Mouse (Mus musculus) hindbrain, postnatal 0 days (tissue): ENCODE data around the gene Gm11555. TPM values are rescaled to one million over a fixed set of nuclear protein-coding genes. Genes with fewer than 3 reads are reported as not detected.
"Not testable (repeated sequence)": the region's sequence is repeated elsewhere in the genome, so short reads cannot be mapped to it uniquely, and the experiment has no call there.

Experiments
- ATAC-seq: fragments of 200-750 bp; cut with Nextera tagmentation; 2 replicates; pipeline ENCODE4 v1.8.0; 2017; ENCODE audit warnings: mild to moderate bottlenecking, moderate TSS enrichment, moderate library complexity
- DNase-seq: peaks from one replicate; pipeline ENCODE4 v3.0.0-alpha.2; 2015; ENCODE audit warnings: low spot score
- H3K27ac ChIP-seq: fragments of 300-500 bp; sonication (generic); 2 replicates; pipeline ENCODE4 v1.5.1; 2014; ENCODE audit warnings: mild to moderate bottlenecking
- H3K27me3 ChIP-seq: fragments of 300-500 bp; sonication (generic); 2 replicates; pipeline ENCODE4 v1.6.1; 2014; ENCODE audit warnings: low read length, mixed read lengths; ENCODE audit not compliant: insufficient read depth
- H3K36me3 ChIP-seq: fragments of 300-500 bp; sonication (generic); 2 replicates; pipeline ENCODE4 v1.6.1; 2014; ENCODE audit warnings: low read length, mixed read lengths; ENCODE audit not compliant: insufficient read depth
- H3K4me1 ChIP-seq: fragments of 300-500 bp; sonication (generic); 2 replicates; pipeline ENCODE4 v1.6.1; 2014; ENCODE audit warnings: antibody characterized with exemption, low read length, mixed read lengths; ENCODE audit not compliant: insufficient read depth
- H3K4me2 ChIP-seq: fragments of 300-500 bp; sonication (generic); 2 replicates; pipeline ENCODE4 v1.6.1; 2014; ENCODE audit warnings: low read depth, mild to moderate bottlenecking, low read length, moderate library complexity, mixed read lengths
- H3K4me3 ChIP-seq: fragments of 300-500 bp; sonication (generic); 2 replicates; pipeline ENCODE4 v1.5.1; 2014; ENCODE audit warnings: low read length
- H3K9ac ChIP-seq: fragments of 300-500 bp; sonication (generic); replicated peaks from 2 replicates; pipeline ENCODE4 v1.6.1; 2014; ENCODE audit warnings: mild to moderate bottlenecking, low read length, moderate library complexity, mixed read lengths
- H3K9me3 ChIP-seq: fragments of 300-500 bp; sonication (generic); 2 replicates; pipeline ENCODE4 v1.6.1; 2016; ENCODE audit warnings: low read length, mixed read lengths
- CTCF ChIP-seq: IDR thresholded peaks from 2 replicates; pipeline ENCODE4 v1.5.1; 2016; ENCODE audit warnings: antibody characterized with exemption, control low read depth, low read depth
- WGBS: fragments of 180-500 bp; shearing (Covaris S2); extraction: QIAGEN DNeasy Blood & Tissue Kit; methylation state at CpG from one replicate; pipeline ENCODE4 v1.1.7; 2014; 5-methylcytosine and 5-hydroxymethylcytosine counted together
- polyA plus RNA-seq: library from polyadenylated mRNA; unstranded; fragments of >200 nt; fragmentation: Nextera tagmentation; extraction: Ambion mirVana; gene quantifications from 2 replicates; pipeline ENCODE4 v1.2.1, GENCODE M21; 2015
- total RNA-seq: library from RNA; depleted of rRNA; stranded (reverse); fragments of >200 nt; gene quantifications from 2 replicates; pipeline ENCODE4 v1.2.3, GENCODE M21; 2014

Gene Gm11555
- total and polyA plus RNA-seq, 2 experiments from 2014 or later, result not detected

DNA sequence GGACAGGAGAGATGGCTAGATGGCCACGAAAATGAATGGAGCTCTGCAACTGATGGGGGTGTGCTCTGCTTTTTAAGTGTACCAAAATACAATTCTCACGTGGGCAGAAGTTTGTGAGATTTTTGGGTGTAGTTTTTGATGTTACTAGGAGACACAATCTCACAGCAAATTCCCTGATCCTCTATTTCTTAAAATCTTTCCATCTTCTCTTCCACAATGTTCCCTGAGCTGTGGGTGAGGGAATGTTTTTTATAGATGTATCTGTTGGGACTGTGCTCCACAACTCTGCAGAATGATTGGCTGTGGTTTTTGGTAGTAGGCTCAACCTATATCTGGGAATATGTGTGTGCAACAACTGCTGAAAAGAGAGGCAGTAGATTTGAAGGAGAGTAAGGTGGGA lies 16.7 kb downstream of the Gm11555 start:
- Histone ChIP-seq H3K9ac (no peak overlapping the region), H3K4me1 (no peaks in the 10 kb centered on the region), H3K36me3 (no peaks in the 10 kb centered on the region), H3K4me3 (no peak overlapping the region), H3K27me3 (no peaks in the 10 kb centered on the region), H3K4me2 (no peak overlapping the region), H3K27ac (no peak overlapping the region), H3K9me3 (no peaks in the 10 kb centered on the region)
- no peak for ATAC-seq
- no peak for DNase-seq
- no peak for TF ChIP-seq CTCF
- 71% methylated on average over 2 of the region's 2 CpGs for WGBS

DNA sequence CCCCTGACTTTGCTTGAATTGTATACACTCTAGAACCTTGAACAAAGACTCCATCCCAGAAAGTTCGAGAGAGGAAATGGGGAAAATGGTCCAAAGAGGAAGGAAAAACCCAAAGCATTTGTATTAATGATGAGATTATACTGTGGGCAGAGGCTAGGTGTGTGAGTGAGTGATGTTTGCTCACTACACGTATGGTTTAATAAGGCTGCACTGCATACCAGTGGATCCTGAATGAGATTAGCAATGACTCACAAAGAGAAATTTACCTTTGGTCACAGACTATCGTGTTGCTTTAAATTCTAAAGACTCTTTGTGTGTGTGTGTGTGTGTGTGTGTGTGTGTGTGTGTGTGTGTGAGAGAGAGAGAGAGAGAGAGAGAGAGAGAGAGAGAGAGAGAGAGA lies 19.1 kb downstream of the Gm11555 start:
- no peaks in the 10 kb centered on the region for H3K4me1 ChIP-seq
- no peaks in the 10 kb centered on the region for H3K27me3 ChIP-seq
- 80% methylated on average over 3 of the region's 3 CpGs for WGBS
- no peak overlapping the region for H3K4me2 ChIP-seq
- H3K9ac ChIP-seq, result no peak overlapping the region
- DNase-seq (no peak), ATAC-seq (no peak)
- no peaks in the 10 kb centered on the region for H3K9me3 ChIP-seq
- TF ChIP-seq CTCF, result no peak
- no peaks in the 10 kb centered on the region for H3K36me3 ChIP-seq
- no peak overlapping the region for H3K4me3 ChIP-seq
- H3K27ac ChIP-seq, result no peak overlapping the region

DNA sequence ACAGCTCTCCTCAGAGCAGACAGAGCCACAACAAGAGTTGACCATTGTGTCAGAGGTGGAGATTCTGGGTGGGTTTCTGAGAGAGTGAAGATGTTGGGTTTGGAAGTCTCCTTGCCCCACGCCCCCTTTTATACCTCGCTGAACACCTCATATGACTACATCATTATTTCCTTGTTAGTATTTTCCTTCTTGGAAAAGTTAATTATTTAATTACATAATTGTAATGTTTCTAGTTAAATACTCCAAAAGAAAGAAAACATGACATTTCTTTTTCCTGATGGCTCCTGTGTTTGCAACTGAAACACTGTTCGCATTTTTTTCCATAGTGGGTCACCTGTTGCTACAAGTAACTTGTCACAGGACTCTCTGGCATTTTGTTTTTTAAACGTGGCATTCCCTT lies 21.9 kb downstream of the Gm11555 start, which contains the start of gene Krtap4-1:
TSS of gene Krtap4-1 (minus strand) at position 101 of the 400 bp plus-strand sequence.
- H3K27me3 ChIP-seq, result no peaks in the 10 kb centered on the region
- no peak within 1 kb of the TSS for H3K4me3 ChIP-seq
- H3K9me3 ChIP-seq, result no peaks in the 10 kb centered on the region
- no peak within 1 kb of the TSS for H3K27ac ChIP-seq
- H3K4me1 ChIP-seq, result no peaks in the 10 kb centered on the region
- H3K4me2 ChIP-seq, result no peak within 1 kb of the TSS
- TF ChIP-seq CTCF, result no peak
- no peak for DNase-seq
- no peaks in the 10 kb centered on the region for H3K36me3 ChIP-seq
- no peak within 1 kb of the TSS for H3K9ac ChIP-seq
- no peak for ATAC-seq
- 86% methylated on average over 4 of the region's 4 CpGs for WGBS

DNA sequence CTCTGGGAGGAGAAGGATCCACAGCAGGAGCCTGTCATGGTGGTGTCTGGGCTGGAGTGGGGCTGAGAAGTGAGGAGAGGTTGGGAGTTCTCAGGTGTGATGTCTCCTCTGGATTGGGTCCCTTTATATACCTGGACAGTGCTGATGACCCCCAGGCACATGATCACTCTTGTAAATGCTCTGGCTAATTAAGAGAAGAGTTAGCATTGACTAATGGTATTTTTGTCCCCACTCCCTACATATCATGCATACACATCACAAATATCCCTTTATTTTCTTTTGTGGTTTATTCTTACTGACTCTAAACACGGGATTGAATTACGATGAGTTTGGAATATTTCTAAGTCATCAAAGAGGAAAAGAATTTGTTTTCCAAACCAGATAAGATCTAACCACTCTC lies 29.7 kb downstream of the Gm11555 start, which contains the start of gene Gm11562:
TSS of gene Gm11562 (minus strand) at position 101 of the 400 bp plus-strand sequence.
- Histone ChIP-seq H3K9me3 (no peaks in the 10 kb centered on the region), H3K4me1 (no peaks in the 10 kb centered on the region), H3K4me3 (no peak within 1 kb of the TSS), H3K9ac (no peak within 1 kb of the TSS), H3K4me2 (no peak within 1 kb of the TSS), H3K27ac (no peak within 1 kb of the TSS), H3K36me3 (no peaks in the 10 kb centered on the region), H3K27me3 (no peaks in the 10 kb centered on the region)
- TF ChIP-seq CTCF, result no peak
- 89% methylated on average over 2 of the region's 2 CpGs for WGBS
- DNase-seq (no peak), ATAC-seq (no peak)

DNA sequence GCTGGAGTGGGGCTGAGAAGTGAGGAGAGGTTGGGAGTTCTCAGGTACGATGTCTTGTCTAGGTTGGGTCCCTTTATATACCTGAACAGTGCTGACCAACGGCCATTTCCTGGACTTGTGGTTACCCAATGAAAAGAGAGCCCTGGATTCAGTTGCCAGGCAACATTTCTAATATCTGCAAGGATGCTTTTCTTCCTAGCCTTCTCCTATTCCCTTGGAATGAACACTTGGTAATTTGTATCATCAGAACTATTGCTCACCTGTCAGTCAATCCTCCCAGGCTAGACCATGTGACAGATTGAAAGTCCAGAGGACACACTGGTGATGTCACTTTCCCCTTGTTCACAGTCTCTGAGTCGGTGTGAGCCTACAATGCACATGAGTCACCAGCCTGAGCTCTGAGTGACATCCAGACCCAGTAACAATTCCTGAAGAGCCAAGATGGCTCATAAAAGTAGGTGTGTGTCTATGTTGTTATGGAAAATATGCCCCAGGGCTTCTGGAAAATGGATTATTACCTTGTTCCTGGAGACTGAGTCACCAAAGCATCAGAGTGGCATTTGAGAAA lies 35.2 kb downstream of the Gm11555 start, which contains the start of gene Krtap2-4:
TSS of gene Krtap2-4 (minus strand) at position 51 of the 568 bp plus-strand sequence.
- Histone ChIP-seq H3K4me2 (no peak within 1 kb of the TSS), H3K9me3 (no peaks in the 10 kb centered on the region), H3K27me3 (no peaks in the 10 kb centered on the region), H3K27ac (no peak within 1 kb of the TSS), H3K9ac (no peak within 1 kb of the TSS), H3K4me3 (no peak within 1 kb of the TSS), H3K4me1 (no peaks in the 10 kb centered on the region), H3K36me3 (no peaks in the 10 kb centered on the region)
- ATAC-seq (peak; percentile 21; the same call in 1 of the 2 replicates), DNase-seq (peak; percentile 2)
- 58% methylated on average over 3 of the region's 3 CpGs for WGBS
- no peak for TF ChIP-seq CTCF

DNA sequence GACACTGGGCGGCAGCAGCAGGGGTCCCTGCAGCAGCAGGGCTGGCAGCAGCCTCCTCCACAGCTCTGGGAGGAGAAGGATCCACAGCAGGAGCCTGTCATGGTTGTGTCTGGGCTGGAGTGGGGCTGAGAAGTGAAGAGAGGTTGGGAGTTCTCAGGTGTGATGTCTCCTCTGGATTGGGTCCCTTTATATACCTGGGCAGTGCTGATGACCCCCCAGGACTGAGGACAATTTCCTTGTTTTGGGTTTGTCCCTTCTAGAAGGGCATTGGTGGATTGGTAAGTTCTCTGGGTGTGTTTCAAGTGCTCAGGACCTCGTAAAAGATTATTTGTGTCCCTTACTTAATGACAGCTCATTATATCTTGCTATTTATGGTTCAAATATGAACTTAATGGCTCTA lies 39.9 kb downstream of the Gm11555 start, which contains the start of gene Gm11937:
TSS of gene Gm11937 (minus strand) at position 101 of the 400 bp plus-strand sequence.
- H3K36me3 ChIP-seq, H3K27ac ChIP-seq, H3K9me3 ChIP-seq, DNase-seq, H3K4me3 ChIP-seq, H3K9ac ChIP-seq, H3K4me2 ChIP-seq, H3K4me1 ChIP-seq, H3K27me3 ChIP-seq, ATAC-seq: not testable (repeated sequence)
- 72% methylated on average over 1 of the region's 2 CpGs for WGBS

DNA sequence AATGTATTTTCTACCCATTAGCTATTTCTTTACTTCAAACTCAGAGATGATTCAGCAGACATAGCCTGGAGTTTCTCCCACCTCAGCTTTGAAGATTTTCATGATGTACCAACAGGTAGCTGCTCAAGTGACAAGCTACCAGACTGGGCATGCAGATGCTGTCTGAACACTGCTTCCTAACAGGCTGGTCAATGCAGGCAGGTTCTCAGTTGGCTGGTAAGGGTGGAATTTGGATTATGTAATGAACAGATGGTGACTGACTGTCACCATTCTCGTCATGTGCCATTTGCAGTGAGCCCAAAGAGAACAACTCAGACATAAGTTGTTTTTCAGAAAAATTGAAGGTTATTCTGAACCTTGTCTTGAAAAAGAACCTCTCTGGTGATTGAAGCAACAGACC lies 40.9 kb downstream of the Gm11555 start:
- no peak overlapping the region for H3K27ac ChIP-seq
- H3K4me2 ChIP-seq, result no peak overlapping the region
- WGBS, result 60% methylated on average over 1 of the region's 1 CpGs
- no peak for DNase-seq
- no peaks in the 10 kb centered on the region for H3K4me1 ChIP-seq
- no peak for TF ChIP-seq CTCF
- no peak overlapping the region for H3K4me3 ChIP-seq
- H3K9ac ChIP-seq, result no peak overlapping the region
- no peak for ATAC-seq
- H3K27me3 ChIP-seq, result no peaks in the 10 kb centered on the region
- no peaks in the 10 kb centered on the region for H3K36me3 ChIP-seq
- H3K9me3 ChIP-seq, result no peaks in the 10 kb centered on the region

DNA sequence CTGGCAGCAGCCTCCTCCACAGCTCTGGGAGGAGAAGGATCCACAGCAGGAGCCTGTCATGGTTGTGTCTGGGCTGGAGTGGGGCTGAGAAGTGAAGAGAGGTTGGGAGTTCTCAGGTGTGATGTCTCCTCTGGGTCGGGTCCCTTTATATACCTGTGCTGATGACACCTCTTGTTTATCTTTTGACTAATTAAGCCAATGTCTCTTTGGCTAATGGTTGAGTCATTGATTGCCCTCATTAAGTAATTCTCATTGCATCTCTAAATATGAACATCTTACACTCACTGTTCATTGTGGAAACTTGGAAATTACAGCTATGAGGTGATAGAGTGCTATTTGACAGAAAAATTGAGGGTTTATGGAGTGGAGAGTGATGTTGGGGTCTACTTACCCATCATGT lies 46.8 kb downstream of the Gm11555 start, which contains the start of gene Gm11938:
TSS of gene Gm11938 (minus strand) at position 101 of the 400 bp plus-strand sequence.
- DNase-seq, result not testable (repeated sequence)

More for the DNA sequence above, 46.8 kb downstream of the Gm11555 start, which contains the start of gene Gm11938:
- H3K27me3 ChIP-seq, H3K4me3 ChIP-seq, H3K27ac ChIP-seq, H3K4me2 ChIP-seq, H3K9ac ChIP-seq, H3K4me1 ChIP-seq, H3K36me3 ChIP-seq, H3K9me3 ChIP-seq, ATAC-seq: not testable (repeated sequence)
- 76% methylated on average over 1 of the region's 1 CpGs for WGBS
